Mouse (Mus musculus) cortical plate, adult 2 months (tissue): ENCODE results near the gene Tbx3. TPM values are rescaled to one million over a fixed set of nuclear protein-coding genes. Genes with fewer than 3 reads are reported as not detected.

Experiments
- H3K27ac ChIP-seq: fragments of 200-500 bp; 2 replicates; pipeline ENCODE4 v1.5.1; 2012; ENCODE audit warnings: low read length, control low read depth, inconsistent platforms; ENCODE audit not compliant: insufficient read depth
- H3K4me1 ChIP-seq: fragments of 200-500 bp; 2 replicates; pipeline ENCODE4 v1.6.1; 2011; ENCODE audit warnings: low read length; ENCODE audit not compliant: control insufficient read depth, insufficient read depth
- H3K4me3 ChIP-seq: fragments of 200-500 bp; 2 replicates; pipeline ENCODE4 v1.5.1; 2011; ENCODE audit warnings: mild to moderate bottlenecking, low read length, control low read depth; ENCODE audit not compliant: insufficient read depth
- CTCF ChIP-seq: fragments of 200-500 bp; IDR thresholded peaks from 2 replicates; pipeline ENCODE4 v1.5.1; 2011; ENCODE audit warnings: mild to moderate bottlenecking, control low read depth, low read length; ENCODE audit not compliant: insufficient read depth; ENCODE audit errors: extremely low read depth
- POLR2A ChIP-seq: fragments of 200-500 bp; IDR thresholded peaks from 2 replicates; pipeline ENCODE4 v1.6.1; 2011; ENCODE audit warnings: mild to moderate bottlenecking, low read length, control low read depth; ENCODE audit not compliant: insufficient read depth; ENCODE audit errors: extremely low read depth
- polyA plus RNA-seq: library from polyadenylated mRNA; depleted of rRNA; stranded (reverse); fragments of >200 nt; gene quantifications from 2 replicates; pipeline ENCODE4 v1.2.3, GENCODE M21; 2012

The Tbx3 gene
- polyA plus RNA-seq, 1 experiment: 1.8 TPM

- TF ChIP-seq CTCF: no peak
- TF ChIP-seq POLR2A: no peak
- Histone ChIP-seq H3K27ac (no peak overlapping the region), H3K4me3 (no peak overlapping the region), H3K4me1 (no peaks in the 10 kb centered on the region)
Observed at GRCm38 (mm10) chr5:119638300-119638699, 32.2 kb upstream of the Tbx3 start.

GRCm38 (mm10) chr5:119641094-119641493, 29.4 kb upstream of the Tbx3 start:
- TF ChIP-seq POLR2A: no peak
- no peak for TF ChIP-seq CTCF
- no peak overlapping the region for H3K4me3 ChIP-seq
- H3K27ac ChIP-seq: no peak overlapping the region
- H3K4me1 ChIP-seq: no peaks in the 10 kb centered on the region

GRCm38 (mm10) chr5:119641714-119642113, 28.8 kb upstream of the Tbx3 start:
- TF ChIP-seq CTCF (no peak), POLR2A (no peak)
- Histone ChIP-seq H3K27ac (no peak overlapping the region), H3K4me1 (no peaks in the 10 kb centered on the region), H3K4me3 (no peak overlapping the region)

GRCm38 (mm10) chr5:119646965-119647364, 23.5 kb upstream of the Tbx3 start:
- no peak overlapping the region for H3K4me3 ChIP-seq
- H3K4me1 ChIP-seq: no peaks in the 10 kb centered on the region
- no peak overlapping the region for H3K27ac ChIP-seq
- no peak for TF ChIP-seq POLR2A
- TF ChIP-seq CTCF: no peak

- Histone ChIP-seq H3K4me3 (no peak overlapping the region), H3K4me1 (no peaks in the 10 kb centered on the region)
- TF ChIP-seq POLR2A (no peak), CTCF (no peak)
Observed at GRCm38 (mm10) chr5:119651135-119651965, 19.1 kb upstream of the Tbx3 start.

GRCm38 (mm10) chr5:119656354-119656753, 14.1 kb upstream of the Tbx3 start:
- no peak overlapping the region for H3K27ac ChIP-seq

More at GRCm38 (mm10) chr5:119651135-119651965, 19.1 kb upstream of the Tbx3 start:
- H3K27ac ChIP-seq: no peak overlapping the region

GRCm38 (mm10) chr5:119656856-119657255, 13.6 kb upstream of the Tbx3 start:
- TF ChIP-seq POLR2A (no peak), CTCF (no peak)
- Histone ChIP-seq H3K4me3 (no peak overlapping the region), H3K4me1 (no peaks in the 10 kb centered on the region), H3K27ac (no peak overlapping the region)

More at GRCm38 (mm10) chr5:119656354-119656753, 14.1 kb upstream of the Tbx3 start:
- TF ChIP-seq POLR2A: no peak
- no peak for TF ChIP-seq CTCF
- Histone ChIP-seq H3K4me3 (no peak overlapping the region), H3K4me1 (no peaks in the 10 kb centered on the region)

- no peaks in the 10 kb centered on the region for H3K4me1 ChIP-seq
- no peak for TF ChIP-seq POLR2A
- no peak for TF ChIP-seq CTCF
- H3K27ac ChIP-seq: no peak overlapping the region
- no peak overlapping the region for H3K4me3 ChIP-seq
Observed at GRCm38 (mm10) chr5:119657362-119657761, 13.1 kb upstream of the Tbx3 start.

GRCm38 (mm10) chr5:119657804-119658203, 12.7 kb upstream of the Tbx3 start:
- TF ChIP-seq POLR2A: no peak
- no peak for TF ChIP-seq CTCF
- Histone ChIP-seq H3K4me3 (no peak overlapping the region), H3K4me1 (no peaks in the 10 kb centered on the region), H3K27ac (no peak overlapping the region)

- H3K27ac ChIP-seq: no peak overlapping the region
- H3K4me3 ChIP-seq: no peak overlapping the region
- H3K4me1 ChIP-seq: no peaks in the 10 kb centered on the region
- no peak for TF ChIP-seq CTCF
- no peak for TF ChIP-seq POLR2A
Observed at GRCm38 (mm10) chr5:119658396-119658795, 12.1 kb upstream of the Tbx3 start.
